Mouse (Mus musculus): Measurements from ENCODE around the gene Rasgrp4. TPM values are rescaled to one million over a fixed set of nuclear protein-coding genes. Genes with fewer than 3 reads are reported as not detected.

Rasgrp4 gene
- polyA plus RNA-seq, 1 experiment = 2.7 TPM

- TF ChIP-seq POLR2A (IDR thresholded peaks at IDR 0.05; ENCODE audit: borderline replicate concordance, extremely low read depth, insufficient read depth, insufficient read length, poor library complexity, severe bottlenecking) (no peak), CTCF (IDR thresholded peaks at IDR 0.05; ENCODE audit: borderline replicate concordance, extremely low read depth, insufficient read depth, insufficient read length) (no peak)
- no peak for DNase-seq (ENCODE audit: low read depth)
Measured at GRCm38 (mm10) chr7:29151486-29151885, 16.8 kb downstream of the Rasgrp4 start.

DNA sequence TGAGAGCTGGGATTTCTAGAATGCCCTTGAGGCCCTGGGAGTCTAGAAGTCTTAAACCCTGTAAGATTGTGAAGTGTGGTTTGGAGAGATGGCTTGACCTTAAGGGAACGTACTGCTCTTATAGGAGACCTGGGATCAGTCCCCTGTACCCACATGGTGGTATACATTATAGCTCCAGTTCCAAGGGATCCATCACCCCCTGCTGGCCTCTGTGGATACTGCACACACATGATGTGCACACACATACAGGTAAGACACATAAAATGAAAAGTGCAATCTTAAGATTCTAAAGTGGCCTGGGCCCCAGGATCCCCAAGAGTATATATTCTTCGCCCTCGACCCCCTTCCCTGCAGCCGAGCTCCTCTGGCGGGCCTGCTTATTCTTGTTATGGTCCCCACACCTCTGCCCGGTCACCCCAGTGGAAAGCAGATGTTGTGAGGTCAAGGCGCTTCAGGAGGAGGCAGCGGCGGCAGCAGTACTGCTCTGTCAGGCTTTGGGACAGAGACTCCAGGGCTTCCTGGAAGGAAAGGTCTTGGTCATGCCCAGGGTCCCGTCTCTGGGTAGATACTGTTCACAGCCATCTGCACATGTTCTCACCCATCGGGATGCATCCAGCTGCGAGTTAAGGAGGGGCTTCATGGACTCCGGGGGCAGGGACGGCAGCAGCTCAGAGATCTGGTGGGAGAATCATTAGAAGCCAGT, 19.5 kb downstream of the Rasgrp4 start:
- no peak for DNase-seq (ENCODE audit: low read depth)
- TF ChIP-seq POLR2A (IDR thresholded peaks at IDR 0.05; ENCODE audit: borderline replicate concordance, extremely low read depth, insufficient read depth, insufficient read length, poor library complexity, severe bottlenecking) (no peak), CTCF (IDR thresholded peaks at IDR 0.05; ENCODE audit: borderline replicate concordance, extremely low read depth, insufficient read depth, insufficient read length) (peak; percentile 8; the same call in 1 of the 2 replicates)

- peak; percentile 71 for TF ChIP-seq POLR2A (IDR thresholded peaks at IDR 0.05; ENCODE audit: borderline replicate concordance, extremely low read depth, insufficient read depth, insufficient read length, poor library complexity, severe bottlenecking)
- no peak; the same call in 1 of the 2 replicates for TF ChIP-seq CTCF (IDR thresholded peaks at IDR 0.05; ENCODE audit: borderline replicate concordance, extremely low read depth, insufficient read depth, insufficient read length)
- peak; percentile 94 for DNase-seq (ENCODE audit: low read depth)
Measured at GRCm38 (mm10) chr7:29155196-29155837, 20.7 kb downstream of the Rasgrp4 start.

- TF ChIP-seq POLR2A (IDR thresholded peaks at IDR 0.05; ENCODE audit: borderline replicate concordance, extremely low read depth, insufficient read depth, insufficient read length, poor library complexity, severe bottlenecking) = no peak
- 0 out of 2 replicates have a peak, but pooled peaks have one; percentile 20 for TF ChIP-seq CTCF (IDR thresholded peaks at IDR 0.05; ENCODE audit: borderline replicate concordance, extremely low read depth, insufficient read depth, insufficient read length)
- DNase-seq (ENCODE audit: low read depth) = peak; percentile 91
Measured at GRCm38 (mm10) chr7:29155838-29156782, 21.5 kb downstream of the Rasgrp4 start, which contains the start of gene Fam98c. TSS of gene Fam98c (minus strand) at chr7:29156234.

GRCm38 (mm10) chr7:29158264-29158663, 23.6 kb downstream of the Rasgrp4 start:
- DNase-seq (ENCODE audit: low read depth) = peak; percentile 30
- TF ChIP-seq CTCF (IDR thresholded peaks at IDR 0.05; ENCODE audit: borderline replicate concordance, extremely low read depth, insufficient read depth, insufficient read length) (no peak), POLR2A (IDR thresholded peaks at IDR 0.05; ENCODE audit: borderline replicate concordance, extremely low read depth, insufficient read depth, insufficient read length, poor library complexity, severe bottlenecking) (no peak)

GRCm38 (mm10) chr7:29162294-29162693, 27.6 kb downstream of the Rasgrp4 start:
- DNase-seq (ENCODE audit: low read depth) = no peak
- TF ChIP-seq POLR2A (IDR thresholded peaks at IDR 0.05; ENCODE audit: borderline replicate concordance, extremely low read depth, insufficient read depth, insufficient read length, poor library complexity, severe bottlenecking) (no peak), CTCF (IDR thresholded peaks at IDR 0.05; ENCODE audit: borderline replicate concordance, extremely low read depth, insufficient read depth, insufficient read length) (no peak)

- TF ChIP-seq POLR2A (IDR thresholded peaks at IDR 0.05; ENCODE audit: borderline replicate concordance, extremely low read depth, insufficient read depth, insufficient read length, poor library complexity, severe bottlenecking) = no peak
- no peak for TF ChIP-seq CTCF (IDR thresholded peaks at IDR 0.05; ENCODE audit: borderline replicate concordance, extremely low read depth, insufficient read depth, insufficient read length)
- DNase-seq (ENCODE audit: low read depth) = no peak
Measured at GRCm38 (mm10) chr7:29162750-29163525, 28.3 kb downstream of the Rasgrp4 start.

- no peak for DNase-seq (ENCODE audit: low read depth)
- TF ChIP-seq CTCF (IDR thresholded peaks at IDR 0.05; ENCODE audit: borderline replicate concordance, extremely low read depth, insufficient read depth, insufficient read length) = no peak
- no peak for TF ChIP-seq POLR2A (IDR thresholded peaks at IDR 0.05; ENCODE audit: borderline replicate concordance, extremely low read depth, insufficient read depth, insufficient read length, poor library complexity, severe bottlenecking)
Measured at GRCm38 (mm10) chr7:29167656-29168055, 33.0 kb downstream of the Rasgrp4 start.

GRCm38 (mm10) chr7:29168121-29168695, 33.6 kb downstream of the Rasgrp4 start:
- no peak for DNase-seq (ENCODE audit: low read depth)
- TF ChIP-seq POLR2A (IDR thresholded peaks at IDR 0.05; ENCODE audit: borderline replicate concordance, extremely low read depth, insufficient read depth, insufficient read length, poor library complexity, severe bottlenecking) = no peak
- TF ChIP-seq CTCF (IDR thresholded peaks at IDR 0.05; ENCODE audit: borderline replicate concordance, extremely low read depth, insufficient read depth, insufficient read length) = no peak

GRCm38 (mm10) chr7:29168791-29169230, 34.2 kb downstream of the Rasgrp4 start:
- TF ChIP-seq CTCF (IDR thresholded peaks at IDR 0.05; ENCODE audit: borderline replicate concordance, extremely low read depth, insufficient read depth, insufficient read length) = no peak
- TF ChIP-seq POLR2A (IDR thresholded peaks at IDR 0.05; ENCODE audit: borderline replicate concordance, extremely low read depth, insufficient read depth, insufficient read length, poor library complexity, severe bottlenecking) = no peak
- DNase-seq (ENCODE audit: low read depth) = peak; percentile 78

Measured in brain, embryonic 14.5 days (tissue).